Mouse (Mus musculus) liver, embryonic 14.5 days (tissue): Measurements from ENCODE around the gene Gm16503.

Experiments
- CTCF ChIP-seq: IDR thresholded peaks from 2 replicates; pipeline ENCODE4 v1.5.1; 2016; ENCODE audit warnings: antibody characterized with exemption, low read depth, control low read depth
- EP300 ChIP-seq: IDR thresholded peaks from 2 replicates; pipeline ENCODE4 v1.6.1; 2016; ENCODE audit warnings: antibody characterized with exemption, low read depth

DNA sequence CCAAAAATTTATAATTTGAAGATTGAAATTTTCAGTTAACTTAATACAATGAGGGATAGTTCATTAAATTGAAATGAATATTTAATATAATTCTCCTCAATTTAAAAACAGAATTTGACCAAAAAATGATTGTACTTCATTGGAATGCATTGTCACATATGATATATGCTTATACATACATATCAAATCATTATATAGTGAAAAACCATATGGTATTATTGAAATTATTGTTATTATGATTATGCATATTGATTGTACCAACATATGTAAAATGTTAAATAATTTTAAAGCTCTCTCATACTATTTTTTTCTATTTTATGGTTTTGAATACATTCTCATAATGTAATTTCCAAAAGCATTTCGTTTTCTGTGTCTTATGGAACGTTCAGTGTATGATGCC, 30.8 kb upstream of the Gm16503 start:
- TF ChIP-seq CTCF (no peak), EP300 (no peak)
